Mouse (Mus musculus) erythroblast, embryonic 14.5 days (primary cell): ENCODE measurements around the gene Kcnk1.

Source experiments
- GATA1 ChIP-seq: IDR thresholded peaks from 2 replicates; pipeline ENCODE4 v1.6.1; 2012; ENCODE audit warnings: low read length, inconsistent platforms, mixed read lengths
- TAL1 ChIP-seq: IDR thresholded peaks from 3 replicates; pipeline ENCODE4 v1.6.1; 2012; ENCODE audit warnings: low read length, inconsistent platforms, mixed read lengths

- TF ChIP-seq GATA1 = no peak
- no peak for TF ChIP-seq TAL1
Observed at GRCm38 (mm10) chr8:126010900-126011299, 15.9 kb downstream of the Kcnk1 start.
